Mouse (Mus musculus): ENCODE data around the gene Treml1. TPM values are rescaled to one million over a fixed set of nuclear protein-coding genes. Genes with fewer than 3 reads are reported as not detected.
"Not testable (repeated sequence)": the region's sequence is repeated elsewhere in the genome, so short reads cannot be mapped to it uniquely, and the experiment has no call there.

The Treml1 gene
- polyA plus RNA-seq (2015; fragmentation: Nextera tagmentation; extraction: Ambion mirVana): 0.49 and 1.4 TPM in 2 replicates

DNA sequence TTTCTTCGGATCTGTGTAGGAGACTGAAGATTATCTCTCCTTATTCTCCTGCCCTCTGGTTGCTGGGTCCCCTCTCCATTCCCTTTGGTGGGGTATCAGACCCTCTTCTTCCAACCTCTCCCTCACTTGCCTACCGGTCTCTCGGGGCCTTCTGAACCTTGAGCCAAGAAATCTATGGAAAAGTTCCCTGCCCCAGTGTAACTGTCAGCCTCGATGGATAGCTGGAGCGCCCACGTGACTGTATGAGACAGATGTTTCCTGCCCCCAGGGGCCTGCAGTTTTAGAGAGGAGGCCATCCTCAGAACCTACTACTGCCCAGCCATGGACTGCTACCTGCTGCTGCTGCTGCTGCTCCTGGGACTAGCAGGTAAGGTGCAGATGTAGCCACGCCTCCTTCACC is at the start of gene Treml1:
Treml1 (plus strand) TSS at position 301 of the 400 bp plus-strand sequence.
- no peaks in the 10 kb centered on the region for H3K27me3 ChIP-seq
- H3K9ac ChIP-seq: no peak within 1 kb of the TSS
- no peaks in the 10 kb centered on the region for H3K36me3 ChIP-seq (ENCODE audit: poor library complexity, severe bottlenecking)
- H3K4me3 ChIP-seq: no peak within 1 kb of the TSS
- H3K4me2 ChIP-seq: no peak within 1 kb of the TSS
- 89% methylated on average over 7 of the region's 7 CpGs for WGBS
- peaks cover 10% of the 10 kb centered on the region; the same call in 1 of the 2 replicates for H3K4me1 ChIP-seq
- ATAC-seq: no peak
- no peak within 1 kb of the TSS for H3K27ac ChIP-seq
- no peaks in the 10 kb centered on the region for H3K9me3 ChIP-seq (replicated peaks)

DNA sequence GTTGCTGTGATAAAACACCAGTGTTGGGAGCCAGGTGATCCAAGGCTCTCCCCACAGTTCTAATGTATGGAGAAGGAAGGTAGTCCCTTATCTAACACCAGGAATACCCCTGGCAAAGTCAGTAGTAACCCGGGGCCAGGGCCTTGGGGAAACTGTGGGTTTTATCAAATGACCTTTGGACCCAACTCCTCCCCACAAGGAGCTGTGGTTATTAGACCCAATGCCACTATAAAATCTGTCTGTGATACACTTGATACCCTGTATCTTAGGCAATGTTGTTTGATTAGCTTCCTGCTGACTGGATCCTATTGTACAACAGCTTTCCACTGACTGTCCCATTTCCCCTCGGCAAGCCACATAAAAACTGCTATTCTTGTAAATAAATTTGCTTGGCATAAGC is 47.6 kb upstream of the Treml1 start:
- no peak overlapping the region for H3K9ac ChIP-seq
- H3K9me3 ChIP-seq (replicated peaks): no peaks in the 10 kb centered on the region
- no peak overlapping the region for H3K27ac ChIP-seq
- no peaks in the 10 kb centered on the region for H3K36me3 ChIP-seq (ENCODE audit: poor library complexity, severe bottlenecking)
- 77% methylated on average over 2 of the region's 2 CpGs for WGBS
- no peaks in the 10 kb centered on the region for H3K27me3 ChIP-seq
- no peak overlapping the region for H3K4me2 ChIP-seq
- no peaks in the 10 kb centered on the region for H3K4me1 ChIP-seq
- no peak overlapping the region for H3K4me3 ChIP-seq
- no peak for ATAC-seq

DNA sequence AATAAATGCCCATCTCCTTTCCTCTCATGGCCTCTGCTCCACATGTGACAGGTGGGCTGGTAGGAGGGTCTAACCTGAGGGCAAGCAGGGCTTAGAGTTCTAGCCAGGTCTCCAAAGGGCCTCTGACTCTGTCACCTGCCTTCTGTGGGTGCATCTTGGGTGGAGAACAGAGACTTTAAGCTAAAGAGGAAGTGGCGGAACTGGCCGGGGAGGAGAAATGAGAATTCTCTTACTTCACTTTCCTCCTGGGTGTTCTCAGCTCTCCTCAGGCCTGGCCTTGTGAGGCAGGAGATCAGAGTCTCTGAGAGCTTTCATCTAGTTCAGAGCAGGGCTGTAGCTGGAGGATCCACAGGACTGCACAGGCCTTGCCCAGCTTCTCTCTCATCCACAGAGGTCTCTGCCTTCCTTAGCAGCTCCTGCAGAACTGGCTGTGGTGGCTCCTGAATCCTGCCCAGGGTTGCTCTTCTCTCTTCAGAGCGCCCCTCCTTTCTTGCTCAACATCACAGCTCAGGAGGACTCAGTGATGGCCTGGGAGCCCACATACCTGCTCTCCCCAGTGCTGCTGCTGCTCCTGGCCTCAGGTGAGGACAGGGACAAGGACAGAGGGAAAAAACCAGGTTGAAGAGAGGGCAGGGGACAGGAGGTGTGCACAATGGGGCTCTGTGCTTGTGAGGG is 43.7 kb upstream of the Treml1 start, which contains the start of gene B430306N03Rik:
B430306N03Rik (plus strand) TSS at position 237 of the 675 bp plus-strand sequence.
- not testable (repeated sequence) for H3K4me2 ChIP-seq; H3K4me3 ChIP-seq; H3K9me3 ChIP-seq (replicated peaks); H3K27ac ChIP-seq; H3K9ac ChIP-seq; H3K36me3 ChIP-seq (ENCODE audit: poor library complexity, severe bottlenecking); ATAC-seq; H3K4me1 ChIP-seq; H3K27me3 ChIP-seq
- 91% methylated on average over 3 of the region's 3 CpGs for WGBS

DNA sequence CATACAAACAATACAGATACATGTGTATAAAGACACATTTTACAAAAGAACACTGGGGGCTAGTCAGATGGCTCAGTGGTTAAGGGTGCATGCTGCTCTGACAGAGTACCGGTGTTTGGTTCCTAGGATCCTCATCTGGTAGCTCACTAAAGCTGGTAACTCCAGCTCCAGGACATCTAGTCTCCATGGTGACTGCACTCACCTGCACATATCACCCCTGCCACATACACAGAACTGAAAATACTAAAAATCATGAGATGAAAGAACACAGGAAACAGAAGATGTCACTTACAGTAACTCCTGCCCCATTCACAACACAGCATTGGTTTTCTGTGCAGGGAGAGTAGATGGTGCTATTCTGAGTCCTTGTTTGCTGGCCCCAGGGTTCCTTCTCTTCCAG is 41.0 kb upstream of the Treml1 start:
- ATAC-seq: no peak
- Histone ChIP-seq H3K4me2 (no peak overlapping the region), H3K4me3 (no peak overlapping the region), H3K27ac (no peak overlapping the region), H3K27me3 (no peaks in the 10 kb centered on the region), H3K4me1 (no peaks in the 10 kb centered on the region), H3K36me3 (ENCODE audit: poor library complexity, severe bottlenecking) (no peaks in the 10 kb centered on the region), H3K9me3 (replicated peaks) (no peaks in the 10 kb centered on the region), H3K9ac (no peak overlapping the region)
- 93% methylated on average over 1 of the region's 1 CpGs for WGBS

DNA sequence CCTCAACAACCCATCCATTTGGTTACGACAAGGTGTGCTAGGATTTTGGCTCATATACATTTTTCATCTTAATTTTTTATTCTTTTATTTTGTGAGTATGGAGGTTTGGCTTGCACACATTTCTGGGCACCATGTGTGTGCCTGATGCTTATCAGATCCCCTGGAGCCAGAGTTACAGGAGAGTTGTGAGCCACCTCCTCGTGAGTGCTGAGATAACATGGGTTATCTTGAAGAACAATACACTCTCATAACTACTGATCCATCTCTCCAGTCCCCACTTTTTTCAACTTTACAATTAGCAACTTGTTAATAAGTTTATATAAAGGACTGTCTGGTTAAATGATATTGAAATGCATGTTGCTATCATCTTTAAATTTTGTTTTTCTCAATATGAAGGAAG is 38.4 kb upstream of the Treml1 start:
- 92% methylated on average over 2 of the region's 2 CpGs for WGBS
- Histone ChIP-seq H3K27me3 (no peaks in the 10 kb centered on the region), H3K4me3 (no peak overlapping the region), H3K9ac (no peak overlapping the region), H3K27ac (no peak overlapping the region), H3K4me2 (no peak overlapping the region), H3K9me3 (replicated peaks) (no peaks in the 10 kb centered on the region), H3K4me1 (no peaks in the 10 kb centered on the region), H3K36me3 (ENCODE audit: poor library complexity, severe bottlenecking) (no peaks in the 10 kb centered on the region)
- ATAC-seq: no peak

DNA sequence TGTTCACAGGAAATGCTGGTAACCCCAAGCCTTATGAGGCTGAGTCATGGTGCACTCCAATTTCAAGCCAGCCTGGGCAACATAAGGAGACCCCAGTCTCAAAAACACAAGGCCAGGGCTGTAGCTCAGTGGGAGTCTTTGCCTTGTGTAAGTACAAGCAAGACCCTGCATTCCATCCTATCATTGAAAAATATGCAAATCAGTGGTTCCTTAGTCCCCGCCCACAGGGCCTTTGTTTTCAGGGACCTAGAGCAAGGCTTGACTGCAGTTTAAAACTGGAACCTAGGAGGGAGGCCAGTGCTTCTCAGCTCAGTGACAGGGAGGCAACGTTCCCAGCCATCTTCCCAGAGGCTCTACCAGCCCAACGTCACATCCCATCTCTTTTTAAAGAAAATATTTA is 36.5 kb upstream of the Treml1 start:
- whole genome bisulfite sequencing: 59% methylated on average over 3 of the region's 3 CpGs
- no peak for ATAC-seq
- Histone ChIP-seq H3K27me3 (no peaks in the 10 kb centered on the region), H3K4me1 (no peaks in the 10 kb centered on the region), H3K27ac (no peak overlapping the region), H3K4me3 (no peak overlapping the region), H3K36me3 (ENCODE audit: poor library complexity, severe bottlenecking) (no peaks in the 10 kb centered on the region), H3K9ac (no peak overlapping the region), H3K9me3 (replicated peaks) (no peaks in the 10 kb centered on the region), H3K4me2 (no peak overlapping the region)

DNA sequence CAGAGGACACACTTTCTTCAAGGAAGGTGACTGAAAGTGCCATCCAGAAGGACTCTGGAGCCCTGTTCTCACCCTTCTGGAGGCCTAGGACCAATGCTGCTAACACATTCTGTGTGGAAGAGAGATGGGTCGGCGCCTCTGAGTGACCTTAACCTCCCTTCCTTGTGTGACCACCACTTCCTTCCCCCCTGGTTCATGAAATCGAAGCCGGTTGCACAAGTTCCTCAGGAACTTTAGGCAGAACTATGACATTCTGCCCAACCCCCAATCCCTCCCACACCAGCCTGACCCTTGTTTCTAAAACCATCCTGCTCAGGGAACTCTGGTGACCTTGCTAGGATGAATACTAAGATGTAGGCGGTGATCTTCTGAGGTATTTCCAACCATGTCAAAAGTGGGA is 35.5 kb upstream of the Treml1 start:
- H3K4me3 ChIP-seq: no peak overlapping the region
- WGBS: 90% methylated on average over 5 of the region's 5 CpGs
- no peaks in the 10 kb centered on the region for H3K27me3 ChIP-seq
- no peak for ATAC-seq
- no peak overlapping the region for H3K27ac ChIP-seq
- H3K9me3 ChIP-seq (replicated peaks): no peaks in the 10 kb centered on the region
- H3K4me1 ChIP-seq: no peaks in the 10 kb centered on the region
- H3K4me2 ChIP-seq: no peak overlapping the region
- no peak overlapping the region for H3K9ac ChIP-seq
- H3K36me3 ChIP-seq (ENCODE audit: poor library complexity, severe bottlenecking): no peaks in the 10 kb centered on the region

DNA sequence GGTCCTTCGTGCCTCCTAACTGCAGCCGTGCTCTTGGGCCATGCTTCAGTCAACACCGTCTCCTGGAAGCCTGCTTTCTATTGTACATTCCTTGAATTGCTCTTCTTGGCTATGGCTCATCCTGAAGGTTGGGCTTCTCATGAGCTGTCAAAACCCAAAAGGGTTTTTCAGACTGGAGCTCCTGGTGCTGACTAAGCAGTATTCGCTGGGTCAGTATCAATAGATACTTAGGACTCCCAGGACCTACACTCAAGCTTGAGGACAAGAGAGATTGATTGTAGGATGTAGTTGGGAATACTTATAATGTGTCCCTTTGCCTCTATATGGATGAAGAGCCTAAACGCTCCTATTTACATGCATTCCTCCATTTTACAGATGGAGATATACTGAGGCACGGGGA is 34.6 kb upstream of the Treml1 start:
- 94% methylated on average over 6 of the region's 6 CpGs for WGBS
- H3K9me3 ChIP-seq (replicated peaks): no peaks in the 10 kb centered on the region
- H3K4me3 ChIP-seq: no peak overlapping the region
- no peak overlapping the region for H3K4me2 ChIP-seq
- no peak overlapping the region for H3K9ac ChIP-seq
- no peaks in the 10 kb centered on the region for H3K27me3 ChIP-seq
- no peaks in the 10 kb centered on the region for H3K4me1 ChIP-seq
- no peak overlapping the region for H3K27ac ChIP-seq
- H3K36me3 ChIP-seq (ENCODE audit: poor library complexity, severe bottlenecking): no peaks in the 10 kb centered on the region
- ATAC-seq: no peak

DNA sequence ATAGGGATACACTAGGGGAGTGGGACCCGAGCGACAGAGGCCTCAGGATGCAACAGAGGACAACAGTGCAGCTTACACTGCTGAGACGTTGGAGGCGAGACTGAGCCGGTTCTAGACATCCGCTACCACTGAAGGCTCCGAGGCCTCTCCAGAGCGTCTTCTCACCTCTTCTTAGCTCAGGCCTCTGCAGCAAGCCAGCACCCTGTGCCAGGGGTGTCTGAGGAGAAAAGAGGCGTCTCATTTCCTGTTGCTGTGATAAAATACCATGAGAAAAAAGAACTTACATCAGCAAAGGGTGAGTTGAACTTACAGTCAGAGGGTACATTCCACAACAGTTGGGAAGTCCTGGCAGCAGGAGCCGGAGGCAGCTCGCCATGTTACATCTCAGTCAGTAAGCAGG is 34.1 kb upstream of the Treml1 start:
- H3K9me3 ChIP-seq (replicated peaks): no peaks in the 10 kb centered on the region
- no peak overlapping the region for H3K4me3 ChIP-seq
- WGBS: 90% methylated on average over 11 of the region's 11 CpGs
- H3K4me2 ChIP-seq: no peak overlapping the region
- H3K27me3 ChIP-seq: no peaks in the 10 kb centered on the region
- no peak overlapping the region for H3K27ac ChIP-seq
- no peak for ATAC-seq
- no peak overlapping the region for H3K9ac ChIP-seq
- no peaks in the 10 kb centered on the region for H3K36me3 ChIP-seq (ENCODE audit: poor library complexity, severe bottlenecking)
- no peaks in the 10 kb centered on the region for H3K4me1 ChIP-seq

DNA sequence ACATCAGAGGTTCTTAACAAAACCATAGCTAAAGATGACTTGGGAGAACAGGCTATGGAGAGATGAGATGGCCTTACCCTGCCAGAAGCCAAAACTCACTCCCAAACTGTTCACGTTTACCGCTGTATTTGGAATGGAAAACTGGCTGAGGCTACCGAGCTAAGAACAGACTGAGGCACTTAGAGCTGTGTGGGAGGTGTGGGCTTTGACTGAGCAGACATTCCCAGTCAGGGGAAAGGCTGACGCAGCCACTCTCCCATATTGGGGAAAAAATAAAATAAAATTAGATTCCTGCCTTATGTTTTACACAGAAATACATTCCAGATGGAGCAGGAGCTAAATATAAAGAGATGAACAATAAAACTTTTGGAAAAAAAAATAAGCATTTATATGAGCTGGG is 33.1 kb upstream of the Treml1 start:
- H3K27me3 ChIP-seq: no peaks in the 10 kb centered on the region
- no peak overlapping the region for H3K27ac ChIP-seq
- no peak for ATAC-seq
- H3K9ac ChIP-seq: no peak overlapping the region
- H3K9me3 ChIP-seq (replicated peaks): no peaks in the 10 kb centered on the region
- WGBS: 86% methylated on average over 4 of the region's 4 CpGs
- no peak overlapping the region for H3K4me2 ChIP-seq
- no peaks in the 10 kb centered on the region for H3K4me1 ChIP-seq
- no peak overlapping the region for H3K4me3 ChIP-seq
- H3K36me3 ChIP-seq (ENCODE audit: poor library complexity, severe bottlenecking): no peaks in the 10 kb centered on the region

DNA sequence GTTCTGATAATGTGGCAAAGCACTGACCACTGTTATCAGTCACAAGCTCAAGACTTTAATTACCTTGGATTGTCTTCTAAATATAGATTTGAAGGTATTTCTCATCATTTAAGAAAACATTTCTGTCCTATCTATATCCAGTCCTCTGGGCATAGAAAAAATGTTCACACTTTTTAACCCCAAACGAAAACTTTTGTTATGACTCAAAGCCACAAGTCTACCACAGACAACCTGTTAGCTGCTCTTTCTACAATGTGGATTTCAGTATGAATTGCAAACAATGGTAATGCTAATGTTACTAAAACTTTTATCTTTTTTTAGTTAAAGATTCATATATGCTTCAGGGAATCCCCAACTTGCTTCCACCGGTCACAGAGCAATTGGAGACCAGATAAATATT is 27.2 kb upstream of the Treml1 start:
- H3K36me3 ChIP-seq (ENCODE audit: poor library complexity, severe bottlenecking): no peaks in the 10 kb centered on the region
- WGBS: 99% methylated on average over 2 of the region's 2 CpGs
- no peak overlapping the region for H3K4me3 ChIP-seq
- no peak overlapping the region for H3K27ac ChIP-seq
- no peaks in the 10 kb centered on the region for H3K27me3 ChIP-seq
- ATAC-seq: no peak
- H3K4me2 ChIP-seq: no peak overlapping the region
- H3K4me1 ChIP-seq: no peaks in the 10 kb centered on the region
- no peak overlapping the region for H3K9ac ChIP-seq
- H3K9me3 ChIP-seq (replicated peaks): no peaks in the 10 kb centered on the region

DNA sequence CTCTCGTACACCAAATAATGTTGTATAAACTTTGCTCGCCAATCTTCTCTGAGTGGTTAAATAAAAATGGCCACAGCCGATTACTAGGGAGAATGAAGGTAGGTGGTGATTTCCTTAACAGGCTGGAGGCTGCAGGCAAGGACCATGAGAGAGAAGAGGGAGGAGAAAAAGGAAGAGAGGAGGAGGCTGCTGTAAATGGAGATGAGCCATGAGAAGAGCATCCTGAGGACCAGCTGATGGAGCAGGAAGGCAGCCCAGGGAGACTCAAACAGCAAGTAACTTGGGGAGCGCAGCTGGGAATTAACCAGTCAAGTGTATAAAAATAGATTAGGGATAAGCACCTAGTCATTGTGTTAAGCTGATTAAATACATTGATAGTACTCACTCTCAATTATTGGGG is 25.5 kb upstream of the Treml1 start:
- no peaks in the 10 kb centered on the region for H3K27me3 ChIP-seq
- no peaks in the 10 kb centered on the region for H3K36me3 ChIP-seq (ENCODE audit: poor library complexity, severe bottlenecking)
- H3K4me3 ChIP-seq: no peak overlapping the region
- H3K9me3 ChIP-seq (replicated peaks): no peaks in the 10 kb centered on the region
- no peak overlapping the region for H3K4me2 ChIP-seq
- no peak overlapping the region for H3K27ac ChIP-seq
- H3K9ac ChIP-seq: no peak overlapping the region
- H3K4me1 ChIP-seq: no peaks in the 10 kb centered on the region
- no peak for ATAC-seq
- 81% methylated on average over 4 of the region's 4 CpGs for WGBS

DNA sequence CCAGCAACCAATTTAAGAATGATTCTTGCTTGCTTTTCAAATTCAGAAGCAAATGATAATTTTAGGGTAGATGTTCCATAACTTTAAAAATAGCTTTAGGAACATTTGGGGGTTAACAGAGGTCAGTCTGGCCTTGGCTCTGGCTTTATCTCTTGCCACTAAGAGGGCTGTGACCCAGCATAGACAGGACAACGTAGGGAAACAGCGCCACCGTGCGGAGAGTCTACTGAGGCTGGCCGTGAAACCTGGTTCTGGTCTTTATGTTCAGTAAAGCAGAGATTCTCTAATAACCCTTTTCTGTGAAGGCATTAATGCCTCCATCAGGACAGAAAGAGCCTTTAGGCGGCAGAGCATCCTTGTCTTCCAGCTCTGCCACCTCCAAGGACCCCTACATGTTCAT is 22.9 kb upstream of the Treml1 start:
- no peak overlapping the region for H3K9ac ChIP-seq
- no peaks in the 10 kb centered on the region for H3K36me3 ChIP-seq (ENCODE audit: poor library complexity, severe bottlenecking)
- H3K27ac ChIP-seq: no peak overlapping the region
- H3K4me3 ChIP-seq: no peak overlapping the region
- no peak overlapping the region for H3K4me2 ChIP-seq
- 4% methylated on average over 6 of the region's 6 CpGs for WGBS
- no peaks in the 10 kb centered on the region for H3K27me3 ChIP-seq
- H3K4me1 ChIP-seq: no peaks in the 10 kb centered on the region
- no peaks in the 10 kb centered on the region for H3K9me3 ChIP-seq (replicated peaks)
- no peak for ATAC-seq
